12 mouse cellular contexts compared by ENCODE assay signal in genomic region chr9:22099922-22100321, GRCm38 (mm10). TPM values are rescaled to one million over a fixed set of nuclear protein-coding genes. Genes with fewer than 3 reads are reported as not detected.
A peak's percentile ranks its signal among the peaks of the same experiment; 100 is the strongest.
DNase-seq lines count a peak whose midpoint lies in the region; ATAC-seq and TF ChIP-seq lines count a peak whose summit lies in the region.
"Had no signal": no experiment of that assay in that cellular context is flagged by ENCODE, and none has a peak within 500 bp of the region (broad histone marks: within the 10 kb centered on the region; RNA-seq: fewer than 3 reads in every experiment).

No protein-coding gene starts in this region.

- peak overlapping the region; percentile 70 for H3K9ac ChIP-seq in heart, embryonic 12.5 days
- peak overlapping the region; percentile 30 for H3K9ac ChIP-seq in lung, embryonic 14.5 days
- H3K9ac ChIP-seq in embryonic facial prominence, embryonic 13.5 days: no peak overlapping the region
- H3K9ac ChIP-seq in stomach, embryonic 15.5 days: no peak overlapping the region
- H3K9ac ChIP-seq: midbrain, embryonic 12.5 days had no signal

- TF ChIP-seq CTCF in lung, embryonic 14.5 days (IDR thresholded peaks at IDR 0.05; ENCODE audit: low read depth): no peak

- ATAC-seq in heart, embryonic 12.5 days (ENCODE audit: insufficient number of reproducible peaks, low FRiP score): peak; percentile 66
- peak; percentile 64 for ATAC-seq in lung, embryonic 14.5 days (ENCODE audit: insufficient read depth)
- no peak for ATAC-seq in embryonic facial prominence, embryonic 13.5 days (ENCODE audit: insufficient number of reproducible peaks, insufficient read depth, low FRiP score, low TSS enrichment, low read depth)
- peak; percentile 40 for ATAC-seq in stomach, embryonic 15.5 days (ENCODE audit: insufficient read depth, low FRiP score, low read depth)
- ATAC-seq: activated CD4-positive, CD25-positive, alpha-beta regulatory T cell, adult 4 months had no signal

- peak overlapping the region; percentile 82 for H3K27ac ChIP-seq in heart, embryonic 12.5 days (ENCODE audit: poor library complexity, severe bottlenecking)
- H3K27ac ChIP-seq in lung, embryonic 14.5 days (ENCODE audit: low read depth): peak overlapping the region; percentile 28; the same call in 1 of the 2 replicates
- no peak overlapping the region for H3K27ac ChIP-seq in embryonic facial prominence, embryonic 13.5 days
- peak overlapping the region; percentile 62; the same call in 1 of the 2 replicates for H3K27ac ChIP-seq in stomach, embryonic 15.5 days
- H3K27ac ChIP-seq: midbrain, embryonic 12.5 days had no signal

- peak overlapping the region; percentile 66 for H3K4me2 ChIP-seq in heart, embryonic 12.5 days
- peak overlapping the region; percentile 45 for H3K4me2 ChIP-seq in lung, embryonic 14.5 days
- peak overlapping the region; percentile 28 for H3K4me2 ChIP-seq in embryonic facial prominence, embryonic 13.5 days
- peak overlapping the region; percentile 33 for H3K4me2 ChIP-seq in stomach, embryonic 15.5 days
- H3K4me2 ChIP-seq: midbrain, embryonic 12.5 days had no signal

- H3K4me1 ChIP-seq in heart, embryonic 12.5 days (replicated peaks): peaks cover 22% of the 10 kb centered on the region
- H3K4me1 ChIP-seq in lung, embryonic 14.5 days (ENCODE audit: insufficient read depth): no peaks in the 10 kb centered on the region
- peaks cover 11% of the 10 kb centered on the region; the same call in 1 of the 2 replicates for H3K4me1 ChIP-seq in embryonic facial prominence, embryonic 13.5 days
- H3K4me1 ChIP-seq in stomach, embryonic 15.5 days: peaks cover 5% of the 10 kb centered on the region; the same call in 1 of the 2 replicates
- H3K4me1 ChIP-seq: midbrain, embryonic 12.5 days had no signal

- H3K36me3 ChIP-seq in heart, embryonic 12.5 days: peaks cover 36% of the 10 kb centered on the region
- no peaks in the 10 kb centered on the region for H3K36me3 ChIP-seq in lung, embryonic 14.5 days (ENCODE audit: insufficient read depth)
- H3K36me3 ChIP-seq in embryonic facial prominence, embryonic 13.5 days: no peaks in the 10 kb centered on the region
- H3K36me3 ChIP-seq in stomach, embryonic 15.5 days: no peaks in the 10 kb centered on the region
- H3K36me3 ChIP-seq: midbrain, embryonic 12.5 days had no signal

- 0 out of 2 replicates have a peak, but pooled peaks cover 9% of the 10 kb centered on the region for H3K27me3 ChIP-seq in heart, embryonic 12.5 days (replicated peaks)
- H3K27me3 ChIP-seq in lung, embryonic 14.5 days (ENCODE audit: insufficient read depth, low read length): peaks cover 17% of the 10 kb centered on the region
- peaks cover 52% of the 10 kb centered on the region for H3K27me3 ChIP-seq in embryonic facial prominence, embryonic 13.5 days
- peaks cover 19% of the 10 kb centered on the region for H3K27me3 ChIP-seq in stomach, embryonic 15.5 days (replicated peaks)

- WGBS in heart, embryonic 12.5 days: under 1% methylated on average over 17 of the region's 18 CpGs
- 2% methylated on average over 18 of the region's 18 CpGs for WGBS in lung, embryonic 14.5 days
- WGBS in embryonic facial prominence, embryonic 13.5 days: 1% methylated on average over 18 of the region's 18 CpGs
- 3% methylated on average over 18 of the region's 18 CpGs for WGBS in stomach, embryonic 15.5 days

- H3K9me3 ChIP-seq in heart, embryonic 12.5 days (replicated peaks): no peaks in the 10 kb centered on the region
- no peaks in the 10 kb centered on the region for H3K9me3 ChIP-seq in lung, embryonic 14.5 days (ENCODE audit: low read depth, low read length)
- H3K9me3 ChIP-seq in embryonic facial prominence, embryonic 13.5 days: no peaks in the 10 kb centered on the region
- H3K9me3 ChIP-seq in stomach, embryonic 15.5 days: no peaks in the 10 kb centered on the region
- H3K9me3 ChIP-seq: midbrain, embryonic 12.5 days had no signal

- H3K4me3 ChIP-seq in heart, embryonic 12.5 days: peak overlapping the region; percentile 42
- peak overlapping the region; percentile 23 for H3K4me3 ChIP-seq in lung, embryonic 14.5 days (ENCODE audit: low read depth, low read length)
- H3K4me3 ChIP-seq in embryonic facial prominence, embryonic 13.5 days: peak overlapping the region; percentile 1; the same call in 1 of the 2 replicates
- H3K4me3 ChIP-seq in stomach, embryonic 15.5 days (replicated peaks): peak overlapping the region; percentile 23
- H3K4me3 ChIP-seq: midbrain, embryonic 12.5 days had no signal

- DNase-seq in heart, adult 11 months: no peak
- DNase-seq in lung, embryonic 14.5 days: peak; percentile 53
- no peak for DNase-seq in lung, postnatal 36 days
- DNase-seq in natural killer cell, adult 2 months (ENCODE audit: low spot score in 2 of 2): no peak
- no peak for DNase-seq in layer of hippocampus, adult 9-10 months (ENCODE audit: low spot score)
- DNase-seq: kidney, adult 18-20 months had no signal

RNA-seq across cellular contexts. Expression of gene Cnn1, which starts 0.9 kb away (rescaled TPM):
- polyA plus RNA-seq in heart, embryonic 12.5 days (2016; fragmentation: Nextera tagmentation; extraction: Ambion mirVana): 391 and 421 TPM in 2 replicates
- polyA plus RNA-seq in lung, embryonic 14.5 days (2014; fragmentation: Nextera tagmentation; extraction: Ambion mirVana): 69.1 and 71.2 TPM in 2 replicates
- 0.76 and 3.6 TPM in 2 replicates for polyA plus RNA-seq in embryonic facial prominence, embryonic 13.5 days (2015; fragmentation: Nextera tagmentation; extraction: Ambion mirVana)
- 403 and 444 TPM in 2 replicates for polyA plus RNA-seq in stomach, embryonic 15.5 days (2015; fragmentation: Nextera tagmentation; extraction: Ambion mirVana)
- polyA plus RNA-seq: activated CD4-positive, CD25-positive, alpha-beta regulatory T cell, adult 4 months had no signal

RNA-seq across cellular contexts. Expression of gene Ecsit, which starts 14.7 kb away (rescaled TPM):
- polyA plus RNA-seq in heart, embryonic 12.5 days (2016; fragmentation: Nextera tagmentation; extraction: Ambion mirVana): 49.3 and 51.4 TPM in 2 replicates
- polyA plus RNA-seq in lung, embryonic 14.5 days (2014; fragmentation: Nextera tagmentation; extraction: Ambion mirVana): 31.0 and 33.5 TPM in 2 replicates
- polyA plus RNA-seq in embryonic facial prominence, embryonic 13.5 days (2015; fragmentation: Nextera tagmentation; extraction: Ambion mirVana): 35.5 and 40.9 TPM in 2 replicates
- polyA plus RNA-seq in stomach, embryonic 15.5 days (2015; fragmentation: Nextera tagmentation; extraction: Ambion mirVana): 40.4 and 42.8 TPM in 2 replicates

RNA-seq across cellular contexts. Expression of gene Elof1, which starts 17.1 kb away (rescaled TPM):
- polyA plus RNA-seq in heart, embryonic 12.5 days (2016; fragmentation: Nextera tagmentation; extraction: Ambion mirVana): 102 and 104 TPM in 2 replicates
- 196 and 212 TPM in 2 replicates for polyA plus RNA-seq in lung, embryonic 14.5 days (2014; fragmentation: Nextera tagmentation; extraction: Ambion mirVana)
- polyA plus RNA-seq in embryonic facial prominence, embryonic 13.5 days (2015; fragmentation: Nextera tagmentation; extraction: Ambion mirVana): 175 and 194 TPM in 2 replicates
- polyA plus RNA-seq in stomach, embryonic 15.5 days (2015; fragmentation: Nextera tagmentation; extraction: Ambion mirVana): 163 and 165 TPM in 2 replicates

RNA-seq across cellular contexts. Expression of gene Zfp653, which starts 28.7 kb away (rescaled TPM):
- polyA plus RNA-seq in heart, embryonic 12.5 days (2016; fragmentation: Nextera tagmentation; extraction: Ambion mirVana): 9.8 and 10.0 TPM in 2 replicates
- polyA plus RNA-seq in lung, embryonic 14.5 days (2014; fragmentation: Nextera tagmentation; extraction: Ambion mirVana): 10.7 and 12.4 TPM in 2 replicates
- polyA plus RNA-seq in embryonic facial prominence, embryonic 13.5 days (2015; fragmentation: Nextera tagmentation; extraction: Ambion mirVana): 13.0 and 13.6 TPM in 2 replicates
- polyA plus RNA-seq in stomach, embryonic 15.5 days (2015; fragmentation: Nextera tagmentation; extraction: Ambion mirVana): 12.6 and 14.1 TPM in 2 replicates

RNA-seq across cellular contexts. Expression of gene Gm49318, which starts 28.9 kb away (rescaled TPM):
- polyA plus RNA-seq in heart, embryonic 12.5 days (2016; fragmentation: Nextera tagmentation; extraction: Ambion mirVana): not detected in 2 replicates
- polyA plus RNA-seq in lung, embryonic 14.5 days (2014; fragmentation: Nextera tagmentation; extraction: Ambion mirVana): not detected in 2 replicates
- not detected in 2 replicates for polyA plus RNA-seq in embryonic facial prominence, embryonic 13.5 days (2015; fragmentation: Nextera tagmentation; extraction: Ambion mirVana)
- polyA plus RNA-seq in stomach, embryonic 15.5 days (2015; fragmentation: Nextera tagmentation; extraction: Ambion mirVana): not detected in 2 replicates
- polyA plus RNA-seq: activated CD4-positive, CD25-positive, alpha-beta regulatory T cell, adult 4 months; liver, adult 2 months; midbrain, embryonic 12.5 days had no signal

Comparison
In these comparisons a context has a peak if more than half of its experiments do, and no peak if none do; other contexts are left out.
1. H3K9ac ChIP-seq: peak in heart, embryonic 12.5 days (single experiment) and lung, embryonic 14.5 days (single experiment); none in embryonic facial prominence, embryonic 13.5 days (single experiment) and stomach, embryonic 15.5 days (single experiment).
2. RNA of gene Cnn1, which starts 0.9 kb away (polyA plus RNA-seq): 403 to 444 TPM in stomach, embryonic 15.5 days, 391 to 421 TPM in heart, embryonic 12.5 days and 69.1 to 71.2 TPM in lung, embryonic 14.5 days; 0.76 to 3.6 TPM in embryonic facial prominence, embryonic 13.5 days; every median in the first group is over 10 times any median in the second.
3. Peak in every context shown above with its lines, with median percentiles within 50 percentile points of each other: H3K4me2 ChIP-seq and H3K4me3 ChIP-seq.